Mouse (Mus musculus): ENCODE results near the gene Rad9a.

DNA sequence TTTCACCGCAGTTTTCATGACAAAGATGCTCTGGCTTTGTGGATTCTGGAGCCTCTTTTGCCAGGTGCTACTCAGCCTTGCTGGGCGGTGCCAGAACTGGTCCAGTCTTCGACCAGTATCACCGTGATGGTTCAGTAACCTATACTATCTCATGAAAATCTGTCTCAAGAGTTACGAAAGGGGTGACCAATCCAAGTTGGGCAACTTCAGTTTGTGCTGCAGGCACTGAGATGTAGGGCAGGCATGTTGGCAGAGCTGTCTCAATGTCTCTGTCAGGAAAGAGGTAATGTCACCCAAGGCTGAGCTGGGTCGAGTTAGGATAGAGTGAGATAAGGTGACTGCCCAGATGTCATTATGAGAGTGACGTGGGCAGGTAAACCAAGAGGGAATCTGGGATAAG is 21.1 kb downstream of the Rad9a start:
- TF ChIP-seq CTCF (IDR thresholded peaks at IDR 0.05; ENCODE audit: borderline replicate concordance, insufficient read depth, low read depth, low read length) (no peak), POLR2A (IDR thresholded peaks at IDR 0.05; ENCODE audit: borderline replicate concordance, insufficient read depth, low read length) (no peak)

All from cerebellum, adult 2 months (tissue).